In the genomic region with DNA sequence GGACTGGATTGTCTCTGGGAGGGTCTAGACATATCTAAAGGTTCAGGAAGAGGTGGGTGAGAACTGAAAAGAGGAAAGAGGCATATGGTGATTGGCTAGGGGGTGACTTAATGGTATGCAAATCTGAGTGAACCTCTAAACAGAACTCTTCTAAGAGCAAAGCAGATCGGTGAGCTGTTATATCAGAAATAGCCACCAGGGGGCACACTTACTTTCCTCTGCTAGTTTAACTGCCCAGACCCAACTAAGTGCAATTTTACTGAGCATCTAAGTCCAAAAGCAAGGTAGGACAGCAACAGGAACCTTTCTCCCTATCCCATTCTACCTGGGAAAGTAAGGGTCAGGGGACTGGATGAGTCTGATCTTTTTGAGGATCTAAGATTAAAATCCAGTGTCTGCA, we compare ENCODE assay signal across 8 mouse cellular contexts. TPM values are rescaled to one million over a fixed set of nuclear protein-coding genes. Genes with fewer than 3 reads are reported as not detected.
DNase-seq lines count a peak whose midpoint lies in the region; ATAC-seq and TF ChIP-seq lines count a peak whose summit lies in the region.

No protein-coding gene starts in this region.

- H3K27me3 ChIP-seq in forebrain, embryonic 11.5 days (ENCODE audit: control insufficient read depth, insufficient read depth, low read length), result no peaks in the 10 kb centered on the region; the same call in 1 of the 2 replicates
- no peaks in the 10 kb centered on the region for H3K27me3 ChIP-seq in forebrain, embryonic 15.5 days
- H3K27me3 ChIP-seq in liver, postnatal 0 days (ENCODE audit: insufficient read depth, low read length), result peaks cover 20% of the 10 kb centered on the region; the same call in 1 of the 2 replicates

- WGBS in forebrain, embryonic 11.5 days, result 0% methylated on average over 1 of the region's 1 CpGs
- 0% methylated on average over 1 of the region's 1 CpGs for WGBS in forebrain, embryonic 15.5 days
- 0% methylated on average over 1 of the region's 1 CpGs for WGBS in liver, postnatal 0 days (ENCODE audit: insufficient replicate concordance)

- peak; percentile 72 for TF ChIP-seq CTCF in brain, embryonic 14.5 days (IDR thresholded peaks at IDR 0.05; ENCODE audit: borderline replicate concordance, extremely low read depth, insufficient read depth, insufficient read length)
- peak; percentile 77 for TF ChIP-seq CTCF in liver, postnatal 0 days (IDR thresholded peaks at IDR 0.05; ENCODE audit: low read depth)

- no peaks in the 10 kb centered on the region for H3K36me3 ChIP-seq in forebrain, embryonic 11.5 days (ENCODE audit: control insufficient read depth, insufficient read depth, low read length)
- peaks cover 10% of the 10 kb centered on the region; the same call in 1 of the 2 replicates for H3K36me3 ChIP-seq in forebrain, embryonic 15.5 days
- H3K36me3 ChIP-seq in liver, postnatal 0 days (replicated peaks; ENCODE audit: insufficient read depth, low read length), result no peaks in the 10 kb centered on the region

- TF ChIP-seq EP300 in liver, postnatal 0 days (IDR thresholded peaks at IDR 0.05; ENCODE audit: low read depth), result no peak

- H3K9ac ChIP-seq in forebrain, embryonic 11.5 days (ENCODE audit: low read length), result no peak overlapping the region
- no peak overlapping the region for H3K9ac ChIP-seq in forebrain, embryonic 15.5 days (replicated peaks)
- no peak overlapping the region for H3K9ac ChIP-seq in liver, postnatal 0 days (replicated peaks)

- peak; percentile 84 for DNase-seq in forebrain, embryonic 11.5 days (ENCODE audit: low spot score)
- DNase-seq in CD4-positive, CD25-positive, alpha-beta regulatory T cell, adult 2 months (ENCODE audit: low read depth, low spot score), result peak; percentile 84
- DNase-seq in brain, embryonic 14.5 days (ENCODE audit: low read depth), result peak; percentile 87
- peak; percentile 67 to 89 for DNase-seq in kidney, postnatal 25 days
- DNase-seq in liver, postnatal 0 days, result peak; percentile 75
- DNase-seq in right cerebral cortex, postnatal 36 days (ENCODE audit: low spot score in 2 of 2), result peak; percentile 72 to 76

- no peak for ATAC-seq in forebrain, embryonic 11.5 days (replicated peaks; ENCODE audit: low FRiP score)
- ATAC-seq in forebrain, embryonic 15.5 days (replicated peaks), result no peak
- ATAC-seq in erythroblast, adult 5-6 weeks (replicated peaks; ENCODE audit: low FRiP score, poor library complexity, severe bottlenecking), result peak; percentile 66
- ATAC-seq in liver, postnatal 0 days, result no peak

- H3K4me2 ChIP-seq in forebrain, embryonic 11.5 days (ENCODE audit: low read depth, low read length, severe bottlenecking), result no peak overlapping the region
- H3K4me2 ChIP-seq in forebrain, embryonic 15.5 days (replicated peaks), result no peak overlapping the region
- H3K4me2 ChIP-seq in liver, postnatal 0 days (ENCODE audit: low read depth, low read length), result no peak overlapping the region

- peaks cover 4% of the 10 kb centered on the region; the same call in 1 of the 2 replicates for H3K4me1 ChIP-seq in forebrain, embryonic 11.5 days (replicated peaks; ENCODE audit: control insufficient read depth, insufficient read depth, low read length)
- H3K4me1 ChIP-seq in forebrain, embryonic 15.5 days, result peaks cover 18% of the 10 kb centered on the region
- H3K4me1 ChIP-seq in liver, postnatal 0 days (ENCODE audit: insufficient read depth), result peaks cover 12% of the 10 kb centered on the region

- H3K4me3 ChIP-seq in forebrain, embryonic 11.5 days (ENCODE audit: low read depth, low read length), result no peak overlapping the region
- no peak overlapping the region for H3K4me3 ChIP-seq in forebrain, embryonic 15.5 days
- no peak overlapping the region for H3K4me3 ChIP-seq in liver, postnatal 0 days (ENCODE audit: low read depth, low read length)

- no peak for TF ChIP-seq POLR2A in brain, embryonic 14.5 days (IDR thresholded peaks at IDR 0.05; ENCODE audit: borderline replicate concordance, extremely low read depth, insufficient read depth, insufficient read length, poor library complexity, severe bottlenecking)

- H3K9me3 ChIP-seq in forebrain, embryonic 11.5 days (ENCODE audit: control insufficient read depth, low read length), result no peaks in the 10 kb centered on the region
- no peaks in the 10 kb centered on the region for H3K9me3 ChIP-seq in forebrain, embryonic 15.5 days
- H3K9me3 ChIP-seq in liver, postnatal 0 days (ENCODE audit: low read length), result no peaks in the 10 kb centered on the region

- no peak overlapping the region for H3K27ac ChIP-seq in forebrain, embryonic 11.5 days (ENCODE audit: low read depth, low read length)
- H3K27ac ChIP-seq in forebrain, embryonic 15.5 days (replicated peaks), result no peak overlapping the region
- H3K27ac ChIP-seq in liver, postnatal 0 days (ENCODE audit: low read depth), result no peak overlapping the region

RNA-seq across cellular contexts. Expression of a gene that starts 29.0 kb away (rescaled TPM):
- polyA plus RNA-seq in forebrain, embryonic 11.5 days (2014; fragmentation: Nextera tagmentation; extraction: Ambion mirVana), result 6.4 and 7.0 TPM in 2 replicates
- polyA plus RNA-seq in forebrain, embryonic 15.5 days (2015; fragmentation: Nextera tagmentation; extraction: Ambion mirVana), result 4.9 and 11.5 TPM in 2 replicates
- 4.9 and 6.0 TPM in 2 replicates for polyA plus RNA-seq in brain, embryonic 14.5 days (2012; rRNA removed)
- not detected in 2 replicates for total RNA-seq in erythroblast, adult 5-6 weeks (2015; ENCODE audit: low replicate concordance)
- total RNA-seq in erythroblast, adult 5-6 weeks (2017; ENCODE audit: low replicate concordance), result not detected in 2 replicates
- polyA plus RNA-seq in liver, postnatal 0 days (2015; fragmentation: Nextera tagmentation; extraction: Ambion mirVana), result 0.40 and 0.73 TPM in 2 replicates

RNA-seq across cellular contexts. Expression of a gene that starts 55.0 kb away (rescaled TPM):
- polyA plus RNA-seq in forebrain, embryonic 11.5 days (2014; fragmentation: Nextera tagmentation; extraction: Ambion mirVana), result 13.7 and 14.4 TPM in 2 replicates
- polyA plus RNA-seq in forebrain, embryonic 15.5 days (2015; fragmentation: Nextera tagmentation; extraction: Ambion mirVana), result 29.9 and 31.4 TPM in 2 replicates
- polyA plus RNA-seq in brain, embryonic 14.5 days (2012; rRNA removed), result 41.6 and 65.6 TPM in 2 replicates
- not detected in 2 replicates for total RNA-seq in erythroblast, adult 5-6 weeks (2015; ENCODE audit: low replicate concordance)
- total RNA-seq in erythroblast, adult 5-6 weeks (2017; ENCODE audit: low replicate concordance), result 9.2 TPM in 1 of 2 replicates, not detected in the other
- polyA plus RNA-seq in liver, postnatal 0 days (2015; fragmentation: Nextera tagmentation; extraction: Ambion mirVana), result 0.04 and 0.05 TPM in 2 replicates

Comparison
In these comparisons a context has a peak if more than half of its experiments do, and no peak if none do; other contexts are left out.
1. RNA of a gene that starts 55.0 kb away (polyA plus RNA-seq): 41.6 to 65.6 TPM in brain, embryonic 14.5 days, 29.9 to 31.4 TPM in forebrain, embryonic 15.5 days and 13.7 to 14.4 TPM in forebrain, embryonic 11.5 days; 0.04 to 0.05 TPM in liver, postnatal 0 days; every median in the first group is over 10 times any median in the second.
2. Peak in every context shown above with its lines, with median percentiles within 50 percentile points of each other: DNase-seq.